Mouse (Mus musculus) heart, postnatal 0 days (tissue): ENCODE measurements around the gene Csgalnact2. TPM values are rescaled to one million over a fixed set of nuclear protein-coding genes. Genes with fewer than 3 reads are reported as not detected.

Source experiments
- ATAC-seq: fragments of 200-750 bp; cut with Nextera tagmentation; 2 replicates; pipeline ENCODE4 v1.8.0; 2017; ENCODE audit warnings: low read depth, moderate number of reproducible peaks, moderate library complexity; ENCODE audit not compliant: insufficient read depth
- DNase-seq: peaks from one replicate; pipeline ENCODE4 v3.0.0-alpha.2; 2016; ENCODE audit warnings: low spot score
- H3K27ac ChIP-seq: fragments of 300-500 bp; sonication (generic); 2 replicates; pipeline ENCODE4 v1.5.1; 2014; ENCODE audit warnings: low read depth, mild to moderate bottlenecking
- H3K27me3 ChIP-seq: fragments of 300-500 bp; sonication (generic); 2 replicates; pipeline ENCODE4 v1.6.1; 2014; ENCODE audit warnings: low read length, mixed read lengths; ENCODE audit not compliant: control insufficient read depth, insufficient read depth
- H3K36me3 ChIP-seq: fragments of 300-500 bp; sonication (generic); replicated peaks from 2 replicates; pipeline ENCODE4 v1.6.1; 2014; ENCODE audit warnings: low read length, mixed read lengths; ENCODE audit not compliant: control insufficient read depth, insufficient read depth
- H3K4me1 ChIP-seq: fragments of 300-500 bp; sonication (generic); 2 replicates; pipeline ENCODE4 v1.6.1; 2014; ENCODE audit warnings: antibody characterized with exemption; ENCODE audit not compliant: control insufficient read depth, insufficient read depth
- H3K4me2 ChIP-seq: fragments of 300-500 bp; sonication (generic); 2 replicates; pipeline ENCODE4 v1.6.1; 2014; ENCODE audit warnings: low read depth, mild to moderate bottlenecking, low read length, moderate library complexity
- H3K4me3 ChIP-seq: fragments of 300-500 bp; sonication (generic); 2 replicates; pipeline ENCODE4 v1.5.1; 2014; ENCODE audit warnings: low read depth, low read length
- H3K9ac ChIP-seq: fragments of 300-500 bp; sonication (generic); replicated peaks from 2 replicates; pipeline ENCODE4 v1.6.1; 2014; ENCODE audit warnings: low read depth, low read length, mixed read lengths
- H3K9me3 ChIP-seq: fragments of 300-500 bp; sonication (generic); replicated peaks from 2 replicates; pipeline ENCODE4 v1.6.1; 2016; ENCODE audit warnings: low read length; ENCODE audit not compliant: control insufficient read depth
- CTCF ChIP-seq: IDR thresholded peaks from 2 replicates; pipeline ENCODE4 v1.5.1; 2016; ENCODE audit warnings: antibody characterized with exemption, control low read depth, low read depth
- EP300 ChIP-seq: IDR thresholded peaks from 2 replicates; pipeline ENCODE4 v1.6.1; 2016; ENCODE audit warnings: antibody characterized with exemption, low read depth
- WGBS: fragments of 180-500 bp; shearing (Covaris S2); extraction: QIAGEN DNeasy Blood & Tissue Kit; methylation state at CpG from one replicate; pipeline ENCODE4 v1.1.7; 2014; 5-methylcytosine and 5-hydroxymethylcytosine counted together
- polyA plus RNA-seq: library from polyadenylated mRNA; unstranded; fragments of >200 nt; fragmentation: Nextera tagmentation; extraction: Ambion mirVana; gene quantifications from 2 replicates; pipeline ENCODE4 v1.2.1, GENCODE M21; 2015
- total RNA-seq: library from RNA; depleted of rRNA; stranded (reverse); fragments of >200 nt; gene quantifications from 2 replicates; pipeline ENCODE4 v1.2.3, GENCODE M21; 2014; ENCODE audit warnings: low replicate concordance

Csgalnact2 gene
- total and polyA plus RNA-seq, 2 experiments from 2014 or later = 11.6 to 13.0 TPM

- TF ChIP-seq CTCF (no peak), EP300 (no peak)
Measured at GRCm38 (mm10) chr6:118072176-118072575, 66.8 kb downstream of the Csgalnact2 start.

GRCm38 (mm10) chr6:118071416-118071815 lies 67.5 kb downstream of the Csgalnact2 start:
- Histone ChIP-seq H3K4me2 (no peak overlapping the region), H3K27me3 (peaks cover 7% of the 10 kb centered on the region; the same call in 1 of the 2 replicates), H3K4me3 (no peak overlapping the region), H3K27ac (no peak overlapping the region), H3K9ac (no peak overlapping the region), H3K4me1 (peaks cover 20% of the 10 kb centered on the region), H3K9me3 (no peaks in the 10 kb centered on the region), H3K36me3 (no peaks in the 10 kb centered on the region)
- ATAC-seq (no peak), DNase-seq (no peak)
- 89% methylated on average over 3 of the region's 3 CpGs for WGBS
- TF ChIP-seq EP300 (no peak), CTCF (no peak)

More at GRCm38 (mm10) chr6:118072176-118072575, 66.8 kb downstream of the Csgalnact2 start:
- WGBS = 70% methylated on average over 1 of the region's 1 CpGs
- no peak for DNase-seq
- no peak overlapping the region for H3K4me3 ChIP-seq
- no peaks in the 10 kb centered on the region for H3K9me3 ChIP-seq
- no peak for ATAC-seq
- H3K9ac ChIP-seq = no peak overlapping the region
- H3K36me3 ChIP-seq = no peaks in the 10 kb centered on the region
- no peak overlapping the region for H3K27ac ChIP-seq
- H3K27me3 ChIP-seq = no peaks in the 10 kb centered on the region
- H3K4me1 ChIP-seq = peaks cover 14% of the 10 kb centered on the region
- no peak overlapping the region for H3K4me2 ChIP-seq

- TF ChIP-seq CTCF (no peak), EP300 (no peak)
- peaks cover 9% of the 10 kb centered on the region for H3K27me3 ChIP-seq
- ATAC-seq = no peak
- no peak overlapping the region for H3K4me3 ChIP-seq
- H3K27ac ChIP-seq = no peak overlapping the region
- no peak overlapping the region for H3K4me2 ChIP-seq
- H3K9ac ChIP-seq = no peak overlapping the region
- WGBS = 90% methylated on average over 4 of the region's 4 CpGs
- H3K9me3 ChIP-seq = no peaks in the 10 kb centered on the region
- H3K36me3 ChIP-seq = no peaks in the 10 kb centered on the region
- no peak for DNase-seq
- peaks cover 24% of the 10 kb centered on the region for H3K4me1 ChIP-seq
Measured at GRCm38 (mm10) chr6:118071013-118071350, 68.0 kb downstream of the Csgalnact2 start.

GRCm38 (mm10) chr6:118070321-118071012 lies 68.5 kb downstream of the Csgalnact2 start:
- peaks cover 29% of the 10 kb centered on the region for H3K4me1 ChIP-seq
- no peaks in the 10 kb centered on the region for H3K9me3 ChIP-seq
- no peak overlapping the region for H3K9ac ChIP-seq
- TF ChIP-seq EP300 (no peak), CTCF (no peak)
- H3K36me3 ChIP-seq = no peaks in the 10 kb centered on the region
- no peak overlapping the region for H3K27ac ChIP-seq
- no peak for ATAC-seq
- WGBS = 72% methylated on average over 5 of the region's 5 CpGs
- no peak for DNase-seq
- H3K4me3 ChIP-seq = no peak overlapping the region
- peaks cover 13% of the 10 kb centered on the region for H3K27me3 ChIP-seq
- H3K4me2 ChIP-seq = no peak overlapping the region

- WGBS = 74% methylated on average over 7 of the region's 7 CpGs
- DNase-seq (no peak), ATAC-seq (no peak)
- H3K27ac ChIP-seq = no peak overlapping the region
- no peak overlapping the region for H3K9ac ChIP-seq
- H3K27me3 ChIP-seq = peaks cover 26% of the 10 kb centered on the region
- peaks cover 15% of the 10 kb centered on the region for H3K4me1 ChIP-seq
- H3K9me3 ChIP-seq = no peaks in the 10 kb centered on the region
- no peaks in the 10 kb centered on the region for H3K36me3 ChIP-seq
- H3K4me2 ChIP-seq = no peak overlapping the region
- no peak overlapping the region for H3K4me3 ChIP-seq
- TF ChIP-seq EP300 (no peak), CTCF (peak; percentile 31)
Measured at GRCm38 (mm10) chr6:118067720-118068119, 71.2 kb downstream of the Csgalnact2 start.
